Mouse (Mus musculus) bone marrow macrophage, adult 2 months (primary cell): ENCODE results near the gene Pmp22.

Source experiments
- CTCF ChIP-seq: IDR thresholded peaks from 2 replicates; pipeline ENCODE4 v1.5.1; 2012; ENCODE audit warnings: low read depth, mild to moderate bottlenecking, low read length, moderate library complexity
- POLR2A ChIP-seq: IDR thresholded peaks from 2 replicates; pipeline ENCODE4 v1.6.1; 2012; ENCODE audit warnings: mild to moderate bottlenecking, low read depth, low read length, borderline replicate concordance

DNA sequence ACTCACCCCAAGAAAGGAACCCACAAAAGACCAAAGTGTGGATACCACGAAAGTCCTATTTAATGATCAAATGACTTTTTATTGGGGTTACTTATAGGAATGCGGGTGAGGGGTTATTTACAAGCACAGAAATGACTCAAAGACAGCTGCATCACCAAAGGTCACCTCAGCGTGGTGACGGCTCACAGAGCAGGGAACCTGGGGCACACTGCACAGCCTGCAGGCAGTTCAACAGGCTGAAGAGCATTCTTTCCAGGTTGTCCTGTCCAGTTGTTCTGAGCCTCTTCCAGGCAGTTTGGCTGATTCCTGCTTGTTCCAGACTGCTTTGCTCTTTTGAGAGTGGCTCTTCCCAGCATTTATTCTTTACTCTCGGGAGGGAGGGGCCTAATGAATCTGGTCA, 12.1 kb upstream of the Pmp22 start:
- TF ChIP-seq CTCF (no peak), POLR2A (no peak)
